Mouse (Mus musculus) bone marrow macrophage, adult 2 months (primary cell): ENCODE measurements around the gene Ptprcap.

Experiments
- CTCF ChIP-seq: IDR thresholded peaks from 2 replicates; pipeline ENCODE4 v1.5.1; 2012; ENCODE audit warnings: low read depth, mild to moderate bottlenecking, low read length, moderate library complexity
- POLR2A ChIP-seq: IDR thresholded peaks from 2 replicates; pipeline ENCODE4 v1.6.1; 2012; ENCODE audit warnings: mild to moderate bottlenecking, low read depth, low read length, borderline replicate concordance

GRCm38 (mm10) chr19:4166678-4167476 is 13.5 kb downstream of the Ptprcap start:
- TF ChIP-seq CTCF (no peak), POLR2A (no peak)
